In genomic region chr16:49941031-49941430, GRCm38 (mm10) we compare ENCODE assay signal across 27 mouse cellular contexts.
DNase-seq lines count a peak whose midpoint lies in the region; ATAC-seq lines count a peak whose summit lies in the region.
"Had no signal": no experiment of that assay in that cellular context is flagged by ENCODE, and none has a peak within 500 bp of the region (broad histone marks: within the 10 kb centered on the region; RNA-seq: fewer than 3 reads in every experiment).

No protein-coding gene starts in this region.

- no peak overlapping the region for H3K27ac ChIP-seq in forebrain, embryonic 12.5 days
- H3K27ac ChIP-seq: embryonic facial prominence, embryonic 13.5 days; forebrain, embryonic 10.5 days; hindbrain, embryonic 12.5 days; hindbrain, embryonic 15.5 days; intestine, embryonic 15.5 days had no signal

- no peak overlapping the region for H3K9ac ChIP-seq in forebrain, embryonic 12.5 days
- H3K9ac ChIP-seq: embryonic facial prominence, embryonic 13.5 days; forebrain, postnatal 0 days; hindbrain, embryonic 12.5 days; hindbrain, embryonic 15.5 days; intestine, embryonic 15.5 days had no signal

- H3K4me1 ChIP-seq in forebrain, embryonic 12.5 days = peaks cover 15% of the 10 kb centered on the region
- H3K4me1 ChIP-seq: embryonic facial prominence, embryonic 13.5 days; intestine, embryonic 15.5 days had no signal

- WGBS in forebrain, embryonic 12.5 days = 85% methylated on average over 1 of the region's 1 CpGs

- H3K36me3 ChIP-seq in forebrain, embryonic 12.5 days (replicated peaks) = no peaks in the 10 kb centered on the region
- H3K36me3 ChIP-seq: embryonic facial prominence, embryonic 13.5 days; forebrain, embryonic 10.5 days; G1E; hindbrain, embryonic 12.5 days; hindbrain, embryonic 15.5 days; intestine, embryonic 15.5 days had no signal

- DNase-seq in embryo, embryonic 10 days (ENCODE audit: low spot score) = peak; percentile 56
- DNase-seq in embryo, embryonic 9.5 days (ENCODE audit: extremely low spot score) = no peak
- DNase-seq in 3T3-L1 (ENCODE audit: low read depth, low spot score) = peak; percentile 64
- DNase-seq in embryo, embryonic 11 days = peak; percentile 56
- DNase-seq in hindlimb bud, embryonic 11.5 days (ENCODE audit: extremely low spot score, low read depth, low spot score) = peak; percentile 42
- no peak for DNase-seq in frontal cortex, postnatal 14 days (ENCODE audit: low spot score in 2 of 2)
- DNase-seq: adrenal gland, adult 2 months; adrenal gland, postnatal 14 days; B cell, adult 2 months; cerebellum, adult 11 months; cerebellum, adult 2 months; cerebellum, postnatal 10 days; cerebellum, postnatal 36 days; forebrain, postnatal 0 days; gastrocnemius, postnatal 14 days; heart, adult 11 months; kidney, adult 11 months had no signal

- no peaks in the 10 kb centered on the region for H3K27me3 ChIP-seq in forebrain, embryonic 12.5 days
- H3K27me3 ChIP-seq: CH12.LX; embryonic facial prominence, embryonic 13.5 days; hindbrain, embryonic 12.5 days; hindbrain, embryonic 15.5 days; intestine, embryonic 15.5 days had no signal

- no peak for ATAC-seq in forebrain, embryonic 12.5 days (ENCODE audit: low FRiP score)
- ATAC-seq: forebrain, embryonic 14.5 days; forebrain, postnatal 0 days; intestine, embryonic 15.5 days had no signal

- no peak overlapping the region for H3K4me2 ChIP-seq in forebrain, embryonic 12.5 days
- H3K4me2 ChIP-seq: embryonic facial prominence, embryonic 13.5 days; heart, embryonic 11.5 days; hindbrain, embryonic 12.5 days; hindbrain, embryonic 15.5 days; intestine, embryonic 15.5 days had no signal

- no peaks in the 10 kb centered on the region for H3K9me3 ChIP-seq in forebrain, embryonic 12.5 days
- H3K9me3 ChIP-seq: embryonic facial prominence, embryonic 13.5 days; forebrain, embryonic 10.5 days; hindbrain, embryonic 12.5 days; hindbrain, embryonic 15.5 days; intestine, embryonic 15.5 days had no signal

- no peak overlapping the region for H3K4me3 ChIP-seq in forebrain, embryonic 12.5 days (replicated peaks)
- H3K4me3 ChIP-seq: embryonic facial prominence, embryonic 13.5 days; forebrain, embryonic 10.5 days; hindbrain, embryonic 12.5 days; hindbrain, embryonic 15.5 days; intestine, embryonic 15.5 days had no signal

Comparison
In these comparisons a context has a peak if more than half of its experiments do, and no peak if none do; other contexts are left out.
1. DNase-seq: peak in embryo, embryonic 10 days (single experiment), 3T3-L1 (single experiment), embryo, embryonic 11 days (single experiment) and hindlimb bud, embryonic 11.5 days (single experiment); none in embryo, embryonic 9.5 days (single experiment) and frontal cortex, postnatal 14 days (0 of 2).